Mouse (Mus musculus) layer of hippocampus, adult 18-20 months (tissue): ENCODE measurements around the gene Btd. TPM values are rescaled to one million over a fixed set of nuclear protein-coding genes. Genes with fewer than 3 reads are reported as not detected.

ENCODE experiments used
- DNase-seq, 2 experiments: peaks; one replicate each; pipeline ENCODE4 v3.0.0; 2022; ENCODE audit warnings: low spot score in 2 of 2
- total RNA-seq, 2 experiments: library from RNA; stranded (reverse); gene quantifications; 2 replicates each; pipeline ENCODE4 v1.2.3; 2021

The Btd gene
- total RNA-seq, 2 experiments from 2014 or later: 10.3 TPM

DNA sequence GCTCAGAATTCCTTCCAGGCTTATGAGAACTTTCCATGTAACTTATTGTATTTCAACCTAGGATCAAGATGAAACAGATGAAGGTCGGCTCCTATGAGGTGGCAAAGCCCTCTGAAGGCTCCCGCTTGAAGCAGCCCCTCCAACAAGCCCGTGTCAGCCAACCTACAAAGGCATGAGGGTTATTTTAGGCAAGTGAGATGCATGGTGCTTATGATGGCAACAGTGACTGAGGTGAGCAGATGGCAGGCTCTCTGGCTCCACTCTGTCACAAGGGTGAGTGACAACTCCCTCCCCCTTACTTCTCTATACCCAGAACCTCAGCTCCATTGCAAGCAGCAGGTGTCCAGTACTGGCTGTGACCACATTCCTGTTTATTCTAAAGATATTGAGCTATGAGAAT, 56.5 kb downstream of the Btd start:
- no peak for DNase-seq

DNA sequence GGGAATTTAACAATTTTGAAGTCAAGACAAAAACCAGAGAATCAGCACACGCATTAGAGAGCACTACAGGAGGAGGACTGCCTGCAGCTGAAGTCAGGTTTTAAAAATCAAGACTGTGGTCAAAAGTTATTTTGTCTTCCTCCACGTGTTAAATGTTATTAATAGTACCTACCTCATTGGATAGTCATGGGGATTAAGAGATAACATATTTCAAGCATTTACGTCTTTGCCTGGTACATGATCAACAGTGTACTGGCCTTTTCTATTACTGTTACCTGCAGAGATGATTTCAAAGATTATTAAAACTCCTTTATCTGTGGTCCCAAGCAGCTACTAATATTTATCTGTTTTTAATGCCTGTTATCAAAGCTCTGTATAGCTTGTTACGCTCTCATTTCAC, 56.9 kb downstream of the Btd start:
- DNase-seq: no peak

GRCm38 (mm10) chr14:31700376-31700775, 59.5 kb downstream of the Btd start:
- DNase-seq: no peak

GRCm38 (mm10) chr14:31709343-31709742, 68.5 kb downstream of the Btd start:
- DNase-seq: no peak

DNA sequence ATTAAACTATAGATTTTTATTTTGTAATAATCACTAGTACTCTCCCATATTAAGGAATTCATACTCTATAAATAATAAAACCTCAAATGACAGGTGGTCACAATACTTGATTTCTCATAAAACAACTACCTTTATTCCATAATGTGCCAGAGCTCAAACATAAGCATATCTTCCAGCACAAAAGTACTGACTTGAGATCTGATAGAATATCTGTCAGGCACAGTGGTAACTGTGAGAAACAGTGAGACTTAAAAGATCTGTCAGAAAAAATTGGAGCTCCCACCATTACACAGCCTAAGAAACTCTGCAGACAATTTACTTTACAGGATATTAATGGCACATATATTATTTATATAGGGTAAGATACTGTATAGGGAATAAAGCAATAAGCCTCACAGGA, 74.8 kb downstream of the Btd start:
- DNase-seq: no peak

DNA sequence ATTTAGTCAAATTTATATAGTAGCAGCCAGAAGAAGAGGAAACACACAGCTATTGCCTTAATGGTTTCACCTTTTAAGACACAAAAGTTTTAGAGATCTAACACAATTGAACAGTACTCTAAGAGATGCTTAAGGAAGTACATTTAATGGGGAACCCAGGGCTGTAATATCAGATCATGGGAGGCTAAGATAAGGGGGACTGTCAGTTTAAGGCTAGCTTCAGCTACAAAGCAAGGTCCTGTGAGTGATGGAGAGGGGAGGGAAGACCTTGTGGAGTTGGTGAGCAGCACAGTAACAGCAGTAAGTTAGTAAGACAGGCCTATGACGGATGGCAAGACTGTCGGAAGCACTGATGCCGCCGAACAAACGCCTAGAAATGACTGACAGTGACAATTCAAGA, 76.5 kb downstream of the Btd start:
- no peak for DNase-seq

Other genes with a start within 250 kb of the Btd start
- 100 to 1,000 TPM; 158 to 165 TPM for gene Sh3bp5, start 204.9 kb upstream of the Btd start, total RNA-seq
- gene Eaf1, start 146.6 kb upstream of the Btd start, total RNA-seq: 10 to 100 TPM; 19.1 to 20.3 TPM
- 10 to 100 TPM; 28.3 to 29.6 TPM for gene Mettl6, start 146.0 kb upstream of the Btd start, total RNA-seq
- gene Colq, start 49.7 kb upstream of the Btd start, total RNA-seq: under 1 TPM; 0.18 to 0.47 TPM
- gene Gm49387, start 150 bp upstream of the Btd start, total RNA-seq: not detected
- 1 to 10 TPM; 5.8 to 9.2 TPM for gene Hacl1, start 258 bp downstream of the Btd start, total RNA-seq
- 10 to 100 TPM; 45.4 to 52.1 TPM for gene Ankrd28, start 189.6 kb downstream of the Btd start, total RNA-seq